Mouse (Mus musculus) stomach, postnatal 0 days (tissue): ENCODE data around the gene Lrrc49. TPM values are rescaled to one million over a fixed set of nuclear protein-coding genes. Genes with fewer than 3 reads are reported as not detected.

Experiments
- ATAC-seq: fragments of 200-750 bp; cut with Nextera tagmentation; 2 replicates; pipeline ENCODE4 v1.8.0; 2017; ENCODE audit not compliant: low FRiP score, low TSS enrichment
- DNase-seq: peaks from one replicate; pipeline ENCODE4 v3.0.0-alpha.2; 2016; ENCODE audit warnings: low spot score
- H3K27ac ChIP-seq: fragments of 300-500 bp; sonication (generic); replicated peaks from 2 replicates; pipeline ENCODE4 v1.5.1; 2014; ENCODE audit warnings: mild to moderate bottlenecking, control low read depth
- H3K27me3 ChIP-seq: fragments of 300-500 bp; sonication (generic); 2 replicates; pipeline ENCODE4 v1.6.1; 2014; ENCODE audit warnings: low read length; ENCODE audit not compliant: control insufficient read depth, insufficient read depth
- H3K36me3 ChIP-seq: fragments of 300-500 bp; sonication (generic); 2 replicates; pipeline ENCODE4 v1.6.1; 2014; ENCODE audit warnings: low read length, mixed read lengths; ENCODE audit not compliant: control insufficient read depth, insufficient read depth
- H3K4me1 ChIP-seq: fragments of 300-500 bp; sonication (generic); replicated peaks from 2 replicates; pipeline ENCODE4 v1.6.1; 2014; ENCODE audit warnings: antibody characterized with exemption; ENCODE audit not compliant: control insufficient read depth, insufficient read depth
- H3K4me2 ChIP-seq: fragments of 300-500 bp; sonication (generic); replicated peaks from 2 replicates; pipeline ENCODE4 v1.6.1; 2014; ENCODE audit warnings: low read depth, mild to moderate bottlenecking, control low read depth, moderate library complexity
- H3K4me3 ChIP-seq: fragments of 300-500 bp; sonication (generic); 2 replicates; pipeline ENCODE4 v1.5.1; 2014; ENCODE audit warnings: low read depth, low read length, control low read depth
- H3K9ac ChIP-seq: fragments of 300-500 bp; sonication (generic); 2 replicates; pipeline ENCODE4 v1.6.1; 2014; ENCODE audit warnings: mild to moderate bottlenecking, low read length, control low read depth, mixed read lengths
- H3K9me3 ChIP-seq: fragments of 300-500 bp; sonication (generic); 2 replicates; pipeline ENCODE4 v1.6.1; 2016; ENCODE audit warnings: low read length; ENCODE audit not compliant: control insufficient read depth
- CTCF ChIP-seq: IDR thresholded peaks from 2 replicates; pipeline ENCODE4 v1.5.1; 2016; ENCODE audit warnings: antibody characterized with exemption, low read depth, mild to moderate bottlenecking, moderate library complexity
- EP300 ChIP-seq: optimal IDR thresholded peaks from 2 replicates; pipeline ENCODE3; 2016; ENCODE audit warnings: antibody characterized with exemption
- WGBS: fragments of 180-500 bp; shearing (Covaris S2); extraction: QIAGEN DNeasy Blood & Tissue Kit; methylation state at CpG from one replicate; pipeline ENCODE4 v1.1.7; 2014; 5-methylcytosine and 5-hydroxymethylcytosine counted together
- polyA plus RNA-seq: library from polyadenylated mRNA; unstranded; fragments of >200 nt; fragmentation: Nextera tagmentation; extraction: Ambion mirVana; gene quantifications from 2 replicates; pipeline ENCODE4 v1.2.1, GENCODE M21; 2015

Lrrc49 gene
- 10.2 and 10.5 TPM in 2 replicates for polyA plus RNA-seq

DNA sequence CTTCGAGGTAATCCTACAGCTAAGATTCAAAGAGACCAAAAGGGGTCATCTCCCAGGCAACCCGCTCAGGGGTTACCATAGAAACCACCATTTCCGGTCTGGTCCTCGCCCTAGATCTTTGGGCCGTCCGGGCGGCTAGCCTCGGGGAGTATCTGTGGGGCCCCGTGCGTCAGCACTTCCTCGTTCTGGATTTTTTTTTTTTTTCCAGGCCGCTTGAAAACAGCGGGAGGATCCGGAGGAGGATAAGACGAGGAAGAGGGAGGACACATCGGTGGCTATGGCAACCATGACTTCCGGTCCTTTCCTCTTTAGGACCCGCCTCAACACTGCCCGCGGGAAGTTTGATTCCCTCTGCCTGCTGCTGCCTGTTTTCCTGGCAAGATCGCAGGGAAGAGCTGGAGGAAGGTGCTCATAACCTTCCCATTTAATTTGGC, at the start of gene Lrrc49:
TSS of gene Lrrc49 (minus strand) at position 268 of the 434 bp plus-strand sequence.
- H3K27me3 ChIP-seq, result no peaks in the 10 kb centered on the region
- H3K36me3 ChIP-seq, result no peaks in the 10 kb centered on the region
- H3K9ac ChIP-seq, result peak within 1 kb of the TSS; percentile 55
- ATAC-seq (peak; percentile 95), DNase-seq (peak; percentile 86)
- peak within 1 kb of the TSS; percentile 74 for H3K27ac ChIP-seq
- TF ChIP-seq EP300, result peak; percentile 46
- no peak for TF ChIP-seq CTCF
- H3K9me3 ChIP-seq, result no peaks in the 10 kb centered on the region
- peak within 1 kb of the TSS; percentile 60 for H3K4me2 ChIP-seq
- WGBS, result under 1% methylated on average over 18 of the region's 21 CpGs
- peak within 1 kb of the TSS; percentile 57 for H3K4me3 ChIP-seq
- H3K4me1 ChIP-seq, result 0 out of 2 replicates have a peak, but pooled peaks cover 2% of the 10 kb centered on the region

DNA sequence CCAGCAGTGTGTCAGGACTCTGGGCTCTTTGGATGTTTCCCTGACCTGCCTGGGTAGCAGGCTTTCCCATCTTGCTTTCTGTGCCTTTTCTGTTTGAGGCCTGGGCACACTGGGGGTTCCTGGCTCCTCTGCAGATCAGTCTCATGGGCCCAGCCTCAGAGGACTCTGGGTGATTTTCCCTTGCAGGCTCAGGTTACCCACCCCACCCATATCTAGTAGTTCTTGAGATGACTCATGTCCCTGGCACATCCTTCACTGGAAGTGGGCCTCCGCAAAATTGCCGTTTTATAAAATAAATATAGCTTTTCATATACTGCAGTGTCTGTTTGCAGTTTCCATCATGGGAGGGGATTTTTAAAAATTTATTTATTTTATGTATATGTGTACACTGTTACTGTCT, 46.4 kb upstream of the Lrrc49 start:
- no peak overlapping the region for H3K4me2 ChIP-seq
- H3K4me3 ChIP-seq, result no peak overlapping the region
- no peaks in the 10 kb centered on the region for H3K9me3 ChIP-seq
- WGBS, result 49% methylated on average over 2 of the region's 2 CpGs
- no peaks in the 10 kb centered on the region for H3K27me3 ChIP-seq
- H3K36me3 ChIP-seq, result no peaks in the 10 kb centered on the region
- DNase-seq (no peak), ATAC-seq (no peak)
- no peak overlapping the region for H3K27ac ChIP-seq
- H3K9ac ChIP-seq, result no peak overlapping the region
- TF ChIP-seq EP300, result no peak
- no peaks in the 10 kb centered on the region for H3K4me1 ChIP-seq

DNA sequence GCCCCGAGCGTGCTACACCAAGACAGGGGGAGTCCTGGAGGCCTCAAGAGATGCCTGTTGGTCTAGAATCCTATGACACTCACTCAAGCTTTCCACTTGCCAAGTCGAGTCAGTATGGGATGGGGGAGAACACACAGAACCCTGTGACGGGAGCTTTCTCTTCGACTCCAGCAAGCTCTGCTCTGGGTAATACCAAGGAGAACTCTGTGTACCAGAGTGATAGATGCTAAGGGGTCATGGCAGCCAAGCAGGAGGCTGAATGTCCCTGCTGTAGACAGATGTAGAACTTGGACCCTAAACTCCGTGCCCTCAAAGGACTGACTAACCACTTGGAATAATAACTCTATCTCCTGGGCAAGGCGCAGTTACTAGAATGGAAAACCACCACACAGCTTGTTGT, 37.0 kb upstream of the Lrrc49 start:
- no peaks in the 10 kb centered on the region for H3K27me3 ChIP-seq
- DNase-seq, result no peak
- no peak for ATAC-seq
- WGBS, result 94% methylated on average over 7 of the region's 7 CpGs
- TF ChIP-seq EP300 (no peak), CTCF (no peak)
- no peak overlapping the region for H3K27ac ChIP-seq
- no peak overlapping the region for H3K9ac ChIP-seq
- H3K4me2 ChIP-seq, result no peak overlapping the region
- H3K4me1 ChIP-seq, result no peaks in the 10 kb centered on the region
- H3K4me3 ChIP-seq, result no peak overlapping the region
- H3K9me3 ChIP-seq, result no peaks in the 10 kb centered on the region
- no peaks in the 10 kb centered on the region for H3K36me3 ChIP-seq

GRCm38 (mm10) chr9:60719687-60720086, 31.7 kb upstream of the Lrrc49 start:
- Histone ChIP-seq H3K9ac (no peak overlapping the region), H3K4me1 (no peaks in the 10 kb centered on the region), H3K27ac (no peak overlapping the region), H3K9me3 (no peaks in the 10 kb centered on the region), H3K4me2 (no peak overlapping the region), H3K36me3 (no peaks in the 10 kb centered on the region), H3K4me3 (no peak overlapping the region), H3K27me3 (no peaks in the 10 kb centered on the region)
- no peak for ATAC-seq
- WGBS, result 79% methylated on average over 3 of the region's 3 CpGs
- no peak for DNase-seq
- TF ChIP-seq CTCF (no peak), EP300 (no peak)

GRCm38 (mm10) chr9:60718284-60718683, 30.3 kb upstream of the Lrrc49 start:
- DNase-seq, result peak; percentile 42
- ATAC-seq, result no peak
- TF ChIP-seq CTCF, result peak; percentile 88
- TF ChIP-seq EP300, result no peak
- Histone ChIP-seq H3K27me3 (no peaks in the 10 kb centered on the region), H3K9me3 (no peaks in the 10 kb centered on the region), H3K36me3 (no peaks in the 10 kb centered on the region), H3K4me3 (no peak overlapping the region), H3K27ac (no peak overlapping the region), H3K4me2 (no peak overlapping the region), H3K4me1 (no peaks in the 10 kb centered on the region; the same call in 1 of the 2 replicates), H3K9ac (no peak overlapping the region)
- 58% methylated on average over 3 of the region's 3 CpGs for WGBS

DNA sequence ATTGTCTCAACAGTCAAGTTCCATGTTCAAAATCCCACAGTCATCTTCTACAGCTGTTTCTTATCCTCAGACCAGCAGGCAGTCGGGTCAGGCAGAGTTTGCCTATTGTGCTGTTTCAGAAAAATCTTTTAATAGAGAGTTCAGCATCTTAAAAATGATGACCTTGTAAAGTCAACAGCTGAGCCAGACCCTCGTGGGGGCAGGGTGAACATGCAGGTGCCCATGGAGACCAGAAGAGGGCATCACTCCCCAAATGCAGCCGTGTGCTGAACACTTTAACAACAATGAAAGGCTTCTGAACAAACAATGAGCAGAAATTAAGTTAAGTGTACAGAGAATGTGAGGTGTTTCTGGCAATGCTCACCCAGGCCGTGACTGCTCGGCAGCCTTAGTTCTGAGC, 27.9 kb upstream of the Lrrc49 start:
- H3K4me2 ChIP-seq, result no peak overlapping the region
- no peaks in the 10 kb centered on the region for H3K36me3 ChIP-seq
- no peaks in the 10 kb centered on the region; the same call in 1 of the 2 replicates for H3K4me1 ChIP-seq
- H3K4me3 ChIP-seq, result no peak overlapping the region
- H3K9ac ChIP-seq, result no peak overlapping the region
- no peak for ATAC-seq
- no peak overlapping the region for H3K27ac ChIP-seq
- no peaks in the 10 kb centered on the region for H3K27me3 ChIP-seq
- no peaks in the 10 kb centered on the region for H3K9me3 ChIP-seq
- 35% methylated on average over 5 of the region's 5 CpGs for WGBS
- DNase-seq, result no peak
- no peak for TF ChIP-seq EP300
- TF ChIP-seq CTCF, result peak; percentile 53
